Mouse (Mus musculus): ENCODE data around the gene 1110051M20Rik.

1110051M20Rik gene

DNA sequence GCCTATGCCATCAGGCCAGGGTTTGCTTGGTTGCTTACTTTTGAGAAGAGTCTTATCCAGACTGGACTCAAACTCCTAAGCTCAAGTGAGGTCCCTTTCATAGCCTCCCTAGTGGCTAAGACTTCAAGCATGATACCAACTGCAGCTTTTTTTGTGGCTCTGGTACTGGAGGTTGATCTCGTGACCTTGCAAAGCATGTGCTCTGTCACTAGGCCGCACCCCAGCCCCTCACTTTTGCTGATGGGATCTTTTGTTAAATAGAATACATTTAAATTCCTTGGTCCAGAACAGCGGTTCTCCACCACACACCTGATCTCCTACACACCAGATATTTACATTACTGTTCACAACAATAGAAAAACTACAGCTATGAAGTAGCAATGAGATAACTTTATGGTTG lies 150.3 kb downstream of the 1110051M20Rik start:
- no peak for DNase-seq

DNA sequence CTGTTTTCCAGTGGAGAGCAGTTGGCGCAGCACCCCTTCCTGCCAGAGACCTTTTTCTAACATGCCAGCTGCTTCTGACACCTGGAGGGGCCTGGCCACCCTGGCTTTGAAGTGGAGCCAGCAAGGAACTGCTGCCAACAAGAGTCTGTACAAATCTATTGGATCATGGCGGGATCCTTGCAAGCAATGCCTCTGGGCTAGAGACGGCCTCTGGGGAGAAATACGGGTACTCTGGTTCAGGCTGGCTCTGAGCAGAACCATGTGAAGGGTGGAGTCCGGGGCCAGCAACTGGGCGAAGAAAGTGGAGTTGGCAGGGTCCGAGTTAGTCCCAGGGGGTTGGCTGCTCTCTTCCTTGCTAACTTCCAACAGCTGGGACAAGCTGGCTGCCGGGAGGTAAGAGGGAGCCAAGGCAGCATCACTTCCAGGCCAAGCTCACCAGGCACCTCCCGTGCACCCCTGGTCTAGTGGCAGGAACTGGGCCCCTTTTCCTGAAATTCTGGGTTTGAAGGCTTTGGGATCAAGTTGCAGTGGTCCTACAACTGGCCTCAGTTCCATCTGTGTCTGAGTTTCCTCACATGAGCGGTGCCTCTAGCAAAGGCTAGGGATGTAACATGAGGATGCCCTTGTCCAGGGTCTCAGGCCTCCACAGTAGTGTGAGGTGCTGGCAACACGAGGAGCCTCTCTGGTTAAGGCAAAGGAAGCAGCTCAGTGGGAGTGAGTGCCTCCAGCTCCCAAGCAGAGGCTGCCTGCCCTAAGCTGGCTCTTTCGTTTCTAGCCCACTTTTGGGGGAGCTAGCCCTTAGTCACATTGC lies 153.1 kb downstream of the 1110051M20Rik start:
- DNase-seq: no peak

GRCm38 (mm10) chr2:91287563-91287962 lies 156.9 kb downstream of the 1110051M20Rik start:
- DNase-seq: no peak

DNA sequence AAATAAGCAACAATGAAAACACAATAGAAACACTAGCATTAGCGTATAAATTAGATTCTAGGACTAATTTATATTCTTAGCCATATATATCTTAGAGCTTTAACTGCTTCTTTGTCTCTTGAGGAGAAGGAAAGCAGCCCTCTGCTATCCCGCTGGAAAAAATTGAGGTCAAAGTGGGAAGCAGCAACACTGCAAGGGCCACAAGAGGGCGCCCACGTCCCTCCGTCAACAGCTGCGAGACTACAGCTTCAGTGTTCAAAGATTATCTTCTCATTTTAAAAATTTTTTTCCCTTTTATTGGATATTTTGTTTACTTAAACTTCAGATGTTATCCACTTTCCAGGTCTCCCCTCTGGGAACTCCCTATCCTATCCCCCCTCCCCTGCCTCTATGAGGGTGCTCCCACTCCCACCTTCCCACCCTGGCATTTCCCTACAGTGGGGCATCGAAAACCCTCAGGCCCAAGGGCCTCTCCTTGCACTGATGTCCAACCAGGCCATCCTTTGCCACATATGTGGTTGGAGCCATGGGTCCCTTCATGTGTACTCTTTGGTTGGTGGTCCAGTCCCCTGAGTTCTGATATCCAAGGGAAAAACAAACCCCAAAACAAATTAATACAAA lies 158.5 kb downstream of the 1110051M20Rik start:
- peak; percentile 67 for DNase-seq

DNA sequence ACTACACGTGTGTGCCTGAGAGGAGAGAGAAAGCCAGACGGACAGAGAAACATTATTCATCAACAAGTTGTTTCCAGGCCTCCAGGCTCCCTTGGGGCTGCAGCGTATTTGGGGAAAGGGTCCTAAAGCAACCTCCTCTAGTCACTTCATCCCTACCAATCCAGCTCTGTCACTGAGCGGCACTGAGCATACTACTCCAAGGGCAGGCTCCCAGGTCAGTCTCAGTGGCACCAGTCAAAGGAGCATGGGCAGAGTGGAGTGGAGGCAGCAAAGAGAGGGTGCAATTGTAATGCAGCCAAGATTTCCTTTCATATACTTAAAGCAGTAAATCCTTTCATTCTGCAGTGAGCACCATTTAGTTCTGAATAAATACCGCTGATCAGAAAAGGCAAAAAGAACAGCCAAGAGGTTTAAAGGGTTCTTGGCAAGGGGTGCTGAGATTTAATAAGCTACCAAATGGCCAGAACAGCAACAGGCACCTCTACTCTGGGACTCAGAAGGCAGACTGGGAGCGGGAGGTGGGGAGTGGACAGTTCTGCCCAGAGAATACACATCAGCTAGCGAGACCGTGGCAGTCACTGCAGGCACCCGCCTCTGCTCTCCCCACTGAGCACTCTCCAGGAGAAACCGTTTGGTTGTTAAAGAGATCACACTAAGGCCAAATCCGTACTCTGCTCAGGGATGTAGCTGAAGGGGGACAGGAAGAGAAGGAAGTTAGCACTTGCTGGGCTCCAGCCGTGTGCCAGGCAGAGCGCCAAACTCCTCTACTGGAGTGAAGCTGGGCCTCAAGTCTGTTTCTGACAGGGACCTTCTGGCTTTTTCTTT lies 159.9 kb downstream of the 1110051M20Rik start:
- no peak for DNase-seq

DNA sequence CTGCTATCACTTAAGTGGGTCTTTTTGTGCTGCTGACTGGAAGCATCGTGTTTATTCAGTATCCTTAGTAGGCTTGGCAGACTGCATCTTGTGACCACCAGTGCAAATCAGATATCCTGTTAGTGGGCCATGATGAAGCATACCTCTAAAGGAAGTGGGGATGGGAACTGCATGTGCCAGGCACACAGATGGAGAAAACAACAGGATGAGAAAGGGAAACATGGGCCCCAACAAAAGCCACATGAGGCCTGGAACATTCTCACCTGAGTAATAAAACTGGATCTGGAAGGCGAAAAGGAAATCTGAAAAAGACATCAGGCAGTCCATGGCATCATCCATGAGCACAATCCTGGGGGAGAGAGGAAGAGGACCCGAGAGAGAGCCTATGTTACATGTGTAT lies 160.5 kb downstream of the 1110051M20Rik start:
- DNase-seq: no peak

DNA sequence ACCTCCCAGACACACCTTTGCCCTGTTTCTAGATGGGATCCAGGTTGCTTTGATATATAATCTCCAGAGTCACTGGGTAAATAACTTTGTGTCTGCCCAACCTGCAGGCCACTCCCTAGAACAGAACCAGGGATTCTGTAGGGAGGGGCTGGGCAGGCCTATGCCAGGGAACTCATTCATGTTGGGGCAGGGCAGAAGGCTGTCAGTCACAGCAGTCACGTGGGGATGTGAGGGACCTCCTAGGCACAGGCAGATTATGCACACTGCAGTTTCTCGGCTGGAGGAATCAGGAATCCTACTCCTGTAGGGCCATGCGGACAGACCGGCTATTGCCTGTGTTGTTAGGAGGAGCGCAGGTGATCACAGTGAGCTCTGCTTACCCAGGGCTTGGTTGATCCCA lies 163.1 kb downstream of the 1110051M20Rik start:
- DNase-seq: no peak

- DNase-seq: no peak
Measured at GRCm38 (mm10) chr2:91279372-91279755, 165.1 kb downstream of the 1110051M20Rik start.

GRCm38 (mm10) chr2:91278749-91279371 lies 165.6 kb downstream of the 1110051M20Rik start:
- no peak for DNase-seq

GRCm38 (mm10) chr2:91269687-91270133 lies 174.8 kb downstream of the 1110051M20Rik start:
- DNase-seq: no peak

- no peak for DNase-seq
Measured at GRCm38 (mm10) chr2:91268706-91269105, 175.8 kb downstream of the 1110051M20Rik start.

DNA sequence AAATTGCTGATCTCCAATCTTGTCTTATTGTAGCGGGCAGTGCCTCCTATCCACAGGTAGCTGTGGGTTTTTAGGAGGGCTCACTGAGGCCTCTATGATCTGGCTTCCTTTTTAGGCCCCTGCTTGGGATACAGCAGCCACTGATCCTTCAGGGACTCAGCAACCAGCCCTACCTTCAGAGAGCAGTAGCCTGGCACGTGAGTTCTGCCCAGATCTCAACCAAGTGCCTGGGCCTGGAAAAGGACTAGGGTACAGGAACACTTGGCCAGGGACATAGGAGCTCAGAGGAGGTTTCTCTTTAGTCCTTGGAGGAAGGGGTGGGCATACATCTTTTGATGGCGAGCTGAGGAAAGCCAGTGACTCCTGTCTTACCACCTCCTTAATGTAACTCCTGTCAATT lies 176.5 kb downstream of the 1110051M20Rik start:
- no peak for DNase-seq

GRCm38 (mm10) chr2:91264711-91265681 lies 179.5 kb downstream of the 1110051M20Rik start, which contains the start of gene Arfgap2:
Gene Arfgap2 (plus strand): TSS chr2:91264974.
- DNase-seq: peak; percentile 93

DNA sequence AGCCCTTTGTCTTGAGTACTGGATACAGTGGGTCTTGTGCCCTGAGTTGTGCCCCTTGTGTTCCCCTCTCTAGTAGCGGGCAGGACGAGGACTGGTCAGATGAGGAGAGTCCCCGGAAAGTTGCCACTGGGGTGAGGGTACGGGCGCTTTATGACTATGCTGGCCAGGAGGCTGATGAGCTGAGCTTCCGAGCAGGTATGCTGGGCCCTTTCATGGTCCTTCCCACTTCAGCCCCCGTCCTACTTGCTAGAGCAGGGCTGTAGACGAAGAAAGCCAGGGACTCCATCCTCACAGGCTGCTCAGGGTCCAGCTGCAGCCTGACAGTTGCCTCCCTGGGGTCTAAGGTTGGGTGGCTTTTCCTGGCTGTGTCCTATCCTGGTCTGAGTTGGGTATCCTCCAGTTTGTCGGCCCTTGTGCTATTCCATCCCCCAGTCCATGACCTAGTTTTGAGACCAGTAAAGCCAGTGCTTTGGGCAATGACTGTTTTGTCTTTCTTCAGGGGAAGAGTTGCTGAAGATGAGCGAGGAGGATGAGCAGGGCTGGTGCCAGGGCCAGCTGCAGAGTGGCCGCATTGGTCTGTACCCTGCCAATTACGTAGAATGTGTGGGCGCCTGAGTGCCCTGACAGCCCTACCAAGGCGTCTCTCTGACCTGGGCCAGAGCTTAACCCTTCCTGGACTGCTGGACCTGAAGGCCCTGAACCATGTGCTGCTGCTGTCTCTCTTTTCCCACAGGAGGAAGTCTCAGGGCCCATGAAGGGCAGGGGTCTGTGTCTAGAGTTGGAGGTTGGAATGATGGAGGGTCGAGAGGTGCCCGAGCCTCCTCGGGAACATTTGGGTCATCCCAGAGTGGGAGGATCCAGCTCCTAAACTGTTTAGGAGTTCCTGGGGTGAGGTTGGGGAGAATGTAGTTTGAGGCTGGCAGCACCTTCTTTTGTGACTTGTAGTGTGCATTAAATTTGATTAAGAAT lies 180.5 kb downstream of the 1110051M20Rik start:
- DNase-seq: no peak

DNA sequence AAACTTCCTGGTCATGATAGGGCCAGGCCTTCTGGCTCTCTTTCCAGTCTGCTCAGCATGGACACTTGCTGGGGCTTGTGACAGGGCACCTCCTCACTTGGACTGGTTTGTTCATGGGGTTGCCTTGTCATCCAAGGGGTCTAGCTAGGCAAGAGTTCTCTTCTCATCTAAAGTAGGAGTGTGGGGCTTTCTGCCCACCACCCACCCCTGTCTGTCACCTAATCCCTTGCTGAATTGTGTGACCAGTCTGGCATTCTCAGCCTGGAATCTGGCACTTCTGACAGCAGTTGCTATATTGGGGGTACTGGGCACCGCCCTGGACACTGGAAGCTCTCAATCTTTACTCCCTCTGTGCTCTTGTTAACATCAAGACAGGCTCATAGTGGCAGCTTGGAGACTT lies 185.0 kb downstream of the 1110051M20Rik start:
- no peak for DNase-seq

GRCm38 (mm10) chr2:91258830-91259229 lies 185.7 kb downstream of the 1110051M20Rik start:
- no peak for DNase-seq

DNA sequence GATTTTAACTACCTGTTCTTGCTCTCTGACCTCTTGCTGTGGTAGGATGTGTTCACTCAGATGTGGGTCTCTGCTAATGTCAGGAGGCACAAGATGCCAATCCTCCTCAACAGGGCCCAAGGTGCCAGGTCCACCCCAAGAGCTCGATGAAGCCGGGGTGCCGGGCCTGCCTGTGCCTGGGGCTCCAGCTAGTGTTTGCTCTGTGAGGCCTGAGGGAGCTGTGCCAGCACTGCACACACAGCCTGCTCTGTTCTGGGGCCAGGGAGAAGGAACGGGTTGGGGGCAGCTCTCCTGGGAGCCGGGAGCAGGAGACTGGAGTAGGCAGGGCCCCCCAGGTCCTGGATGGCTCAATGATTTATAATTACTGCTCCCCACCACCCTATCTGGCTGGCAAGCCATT lies 186.4 kb downstream of the 1110051M20Rik start:
- DNase-seq: no peak

GRCm38 (mm10) chr2:91257126-91257980 lies 187.2 kb downstream of the 1110051M20Rik start:
- no peak for DNase-seq
